Mouse (Mus musculus): ENCODE data around the gene Arhgef9. TPM values are rescaled to one million over a fixed set of nuclear protein-coding genes. Genes with fewer than 3 reads are reported as not detected.

Gene Arhgef9
- polyA plus RNA-seq (2015; fragmentation: Nextera tagmentation; extraction: Ambion mirVana), result 1.1 and 1.7 TPM in 2 replicates

GRCm38 (mm10) chrX:95196104-95196919 is at the start of gene Arhgef9:
Arhgef9 (minus strand) TSS chrX:95196856.
- Histone ChIP-seq H3K27ac (replicated peaks) (no peak within 1 kb of the TSS), H3K36me3 (replicated peaks) (no peaks in the 10 kb centered on the region), H3K4me2 (peak within 1 kb of the TSS; percentile 53), H3K27me3 (0 out of 2 replicates have a peak, but pooled peaks cover 15% of the 10 kb centered on the region), H3K4me3 (replicated peaks) (peak within 1 kb of the TSS; percentile 28), H3K9me3 (replicated peaks) (no peaks in the 10 kb centered on the region), H3K4me1 (replicated peaks) (no peaks in the 10 kb centered on the region), H3K9ac (no peak within 1 kb of the TSS)
- 18% methylated on average over 22 of the region's 24 CpGs for WGBS (ENCODE audit: insufficient replicate concordance)
- no peak for ATAC-seq (ENCODE audit: insufficient read depth)

- H3K27me3 ChIP-seq, result no peaks in the 10 kb centered on the region
- no peaks in the 10 kb centered on the region for H3K36me3 ChIP-seq (replicated peaks)
- ATAC-seq (ENCODE audit: insufficient read depth), result no peak
- no peak overlapping the region for H3K9ac ChIP-seq
- no peaks in the 10 kb centered on the region for H3K4me1 ChIP-seq (replicated peaks)
- no peaks in the 10 kb centered on the region for H3K9me3 ChIP-seq (replicated peaks)
- H3K27ac ChIP-seq (replicated peaks), result no peak overlapping the region
- H3K4me3 ChIP-seq (replicated peaks), result no peak overlapping the region
- no peak overlapping the region for H3K4me2 ChIP-seq
Measured at GRCm38 (mm10) chrX:95238896-95239295, 42.2 kb upstream of the Arhgef9 start.

GRCm38 (mm10) chrX:95195363-95196103 is 1.1 kb downstream of the Arhgef9 start:
- Histone ChIP-seq H3K4me1 (replicated peaks) (no peaks in the 10 kb centered on the region), H3K4me3 (replicated peaks) (no peak overlapping the region), H3K9ac (no peak overlapping the region), H3K27me3 (0 out of 2 replicates have a peak, but pooled peaks cover 15% of the 10 kb centered on the region), H3K36me3 (replicated peaks) (no peaks in the 10 kb centered on the region), H3K4me2 (no peak overlapping the region), H3K27ac (replicated peaks) (no peak overlapping the region), H3K9me3 (replicated peaks) (no peaks in the 10 kb centered on the region)
- no peak for ATAC-seq (ENCODE audit: insufficient read depth)
- 32% methylated on average over 3 of the region's 3 CpGs for WGBS (ENCODE audit: insufficient replicate concordance)

GRCm38 (mm10) chrX:95175978-95176377 is 20.7 kb downstream of the Arhgef9 start:
- Histone ChIP-seq H3K4me2 (no peak overlapping the region), H3K9me3 (replicated peaks) (no peaks in the 10 kb centered on the region), H3K4me3 (replicated peaks) (no peak overlapping the region), H3K27me3 (no peaks in the 10 kb centered on the region), H3K4me1 (replicated peaks) (no peaks in the 10 kb centered on the region), H3K9ac (no peak overlapping the region), H3K27ac (replicated peaks) (no peak overlapping the region), H3K36me3 (replicated peaks) (no peaks in the 10 kb centered on the region)
- 8% methylated on average over 3 of the region's 3 CpGs for WGBS (ENCODE audit: insufficient replicate concordance)
- no peak for ATAC-seq (ENCODE audit: insufficient read depth)

GRCm38 (mm10) chrX:95166317-95166716 is 30.3 kb downstream of the Arhgef9 start:
- H3K27ac ChIP-seq (replicated peaks), result peak overlapping the region; percentile 41; the same call in 1 of the 2 replicates

GRCm38 (mm10) chrX:95165671-95166127 is 31.0 kb downstream of the Arhgef9 start:
- Histone ChIP-seq H3K27me3 (peaks cover 6% of the 10 kb centered on the region; the same call in 1 of the 2 replicates), H3K36me3 (replicated peaks) (no peaks in the 10 kb centered on the region), H3K4me3 (replicated peaks) (peak overlapping the region; percentile 49), H3K9ac (peak overlapping the region; percentile 21; the same call in 1 of the 2 replicates), H3K9me3 (replicated peaks) (no peaks in the 10 kb centered on the region), H3K4me1 (replicated peaks) (no peaks in the 10 kb centered on the region), H3K27ac (replicated peaks) (peak overlapping the region; percentile 41; the same call in 1 of the 2 replicates), H3K4me2 (peak overlapping the region; percentile 59)
- no peak for ATAC-seq (ENCODE audit: insufficient read depth)
- WGBS (ENCODE audit: insufficient replicate concordance), result 32% methylated on average over 9 of the region's 9 CpGs

More at GRCm38 (mm10) chrX:95166317-95166716, 30.3 kb downstream of the Arhgef9 start:
- Histone ChIP-seq H3K36me3 (replicated peaks) (no peaks in the 10 kb centered on the region), H3K4me1 (replicated peaks) (no peaks in the 10 kb centered on the region), H3K4me2 (peak overlapping the region; percentile 59), H3K4me3 (replicated peaks) (peak overlapping the region; percentile 49), H3K9ac (peak overlapping the region; percentile 21; the same call in 1 of the 2 replicates), H3K9me3 (replicated peaks) (no peaks in the 10 kb centered on the region), H3K27me3 (peaks cover 6% of the 10 kb centered on the region; the same call in 1 of the 2 replicates)
- WGBS (ENCODE audit: insufficient replicate concordance), result 15% methylated on average over 16 of the region's 16 CpGs
- peak; percentile 91 for ATAC-seq (ENCODE audit: insufficient read depth)

- no peak overlapping the region for H3K27ac ChIP-seq (replicated peaks)
- H3K4me3 ChIP-seq (replicated peaks), result no peak overlapping the region
Measured at GRCm38 (mm10) chrX:95164140-95164539, 32.5 kb downstream of the Arhgef9 start.

GRCm38 (mm10) chrX:95163452-95163851 is 33.2 kb downstream of the Arhgef9 start:
- no peak for ATAC-seq (ENCODE audit: insufficient read depth)
- Histone ChIP-seq H3K9me3 (replicated peaks) (no peaks in the 10 kb centered on the region), H3K9ac (no peak overlapping the region), H3K4me3 (replicated peaks) (no peak overlapping the region), H3K27me3 (peaks cover 6% of the 10 kb centered on the region; the same call in 1 of the 2 replicates), H3K4me1 (replicated peaks) (no peaks in the 10 kb centered on the region), H3K36me3 (replicated peaks) (no peaks in the 10 kb centered on the region), H3K27ac (replicated peaks) (no peak overlapping the region), H3K4me2 (no peak overlapping the region)

More at GRCm38 (mm10) chrX:95164140-95164539, 32.5 kb downstream of the Arhgef9 start:
- 52% methylated on average over 6 of the region's 6 CpGs for WGBS (ENCODE audit: insufficient replicate concordance)
- Histone ChIP-seq H3K9ac (no peak overlapping the region), H3K9me3 (replicated peaks) (no peaks in the 10 kb centered on the region), H3K4me1 (replicated peaks) (no peaks in the 10 kb centered on the region), H3K36me3 (replicated peaks) (no peaks in the 10 kb centered on the region), H3K27me3 (peaks cover 6% of the 10 kb centered on the region; the same call in 1 of the 2 replicates), H3K4me2 (peak overlapping the region; percentile 15; the same call in 1 of the 2 replicates)
- ATAC-seq (ENCODE audit: insufficient read depth), result no peak

- ATAC-seq (ENCODE audit: insufficient read depth), result no peak
- Histone ChIP-seq H3K27me3 (peaks cover 10% of the 10 kb centered on the region; the same call in 1 of the 2 replicates), H3K27ac (replicated peaks) (no peak overlapping the region), H3K9ac (no peak overlapping the region), H3K36me3 (replicated peaks) (no peaks in the 10 kb centered on the region), H3K4me2 (no peak overlapping the region), H3K4me1 (replicated peaks) (no peaks in the 10 kb centered on the region), H3K9me3 (replicated peaks) (no peaks in the 10 kb centered on the region), H3K4me3 (replicated peaks) (no peak overlapping the region)
- 47% methylated on average over 9 of the region's 9 CpGs for WGBS (ENCODE audit: insufficient replicate concordance)
Measured at GRCm38 (mm10) chrX:95156833-95157386, 39.7 kb downstream of the Arhgef9 start.

- Histone ChIP-seq H3K9ac (no peak overlapping the region), H3K4me1 (replicated peaks) (no peaks in the 10 kb centered on the region), H3K4me3 (replicated peaks) (no peak overlapping the region), H3K9me3 (replicated peaks) (no peaks in the 10 kb centered on the region), H3K4me2 (no peak overlapping the region), H3K27me3 (no peaks in the 10 kb centered on the region), H3K27ac (replicated peaks) (no peak overlapping the region), H3K36me3 (replicated peaks) (no peaks in the 10 kb centered on the region)
- WGBS (ENCODE audit: insufficient replicate concordance), result 60% methylated on average over 4 of the region's 4 CpGs
- ATAC-seq (ENCODE audit: insufficient read depth), result no peak
Measured at GRCm38 (mm10) chrX:95138636-95139035, 58.0 kb downstream of the Arhgef9 start.

GRCm38 (mm10) chrX:95133502-95133901 is 63.2 kb downstream of the Arhgef9 start:
- Histone ChIP-seq H3K27me3 (no peaks in the 10 kb centered on the region), H3K9me3 (replicated peaks) (no peaks in the 10 kb centered on the region), H3K9ac (no peak overlapping the region), H3K27ac (replicated peaks) (no peak overlapping the region), H3K4me3 (replicated peaks) (no peak overlapping the region), H3K36me3 (replicated peaks) (no peaks in the 10 kb centered on the region), H3K4me2 (no peak overlapping the region), H3K4me1 (replicated peaks) (no peaks in the 10 kb centered on the region)
- 65% methylated on average over 5 of the region's 5 CpGs for WGBS (ENCODE audit: insufficient replicate concordance)
- no peak for ATAC-seq (ENCODE audit: insufficient read depth)
